Mouse (Mus musculus) ovary, adult 18-20 months (tissue): ENCODE measurements around the gene Cplx3.

Experiments used
- DNase-seq: peaks from one replicate; pipeline ENCODE4 v3.0.0; 2022; ENCODE audit warnings: low spot score, mixed read lengths

Cplx3 gene

DNA sequence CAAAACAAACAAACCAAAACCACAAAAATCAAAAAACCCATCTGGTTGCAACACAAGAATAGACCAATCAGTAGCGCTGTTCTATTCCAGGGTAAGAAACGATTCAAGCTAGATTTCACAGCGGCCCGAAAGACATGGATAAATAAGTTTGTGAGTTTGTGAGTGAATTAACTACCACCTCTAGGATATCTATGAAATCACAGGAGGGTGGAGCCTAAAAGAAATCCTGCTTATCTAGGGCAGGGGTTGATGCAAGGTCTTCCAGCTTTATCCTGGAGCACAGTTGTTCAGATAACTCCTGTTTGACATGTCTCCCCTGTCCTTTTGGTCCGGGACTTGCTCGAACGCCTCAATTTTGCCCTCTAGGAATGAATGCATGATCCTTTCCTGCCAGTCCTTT lies 45.8 kb downstream of the Cplx3 start:
- DNase-seq: no peak

DNA sequence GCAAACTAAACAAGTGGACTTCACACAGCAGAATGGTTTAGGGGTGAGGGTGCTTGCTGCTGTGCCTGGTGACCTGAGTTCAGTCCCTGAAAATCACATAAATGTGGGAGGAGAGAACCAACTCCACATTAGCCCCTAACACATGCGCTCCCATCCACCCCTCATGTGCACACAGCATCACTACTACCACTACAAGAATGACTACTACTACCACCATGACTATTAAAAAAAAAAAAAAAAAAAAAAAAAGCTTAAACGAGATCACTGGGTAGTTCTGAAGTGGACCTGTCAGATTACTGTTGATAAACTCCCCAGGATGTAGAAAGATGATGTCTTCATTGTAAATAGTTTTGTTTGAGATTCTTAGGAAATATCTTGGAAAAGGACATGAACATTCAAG lies 46.5 kb downstream of the Cplx3 start:
- no peak for DNase-seq

DNA sequence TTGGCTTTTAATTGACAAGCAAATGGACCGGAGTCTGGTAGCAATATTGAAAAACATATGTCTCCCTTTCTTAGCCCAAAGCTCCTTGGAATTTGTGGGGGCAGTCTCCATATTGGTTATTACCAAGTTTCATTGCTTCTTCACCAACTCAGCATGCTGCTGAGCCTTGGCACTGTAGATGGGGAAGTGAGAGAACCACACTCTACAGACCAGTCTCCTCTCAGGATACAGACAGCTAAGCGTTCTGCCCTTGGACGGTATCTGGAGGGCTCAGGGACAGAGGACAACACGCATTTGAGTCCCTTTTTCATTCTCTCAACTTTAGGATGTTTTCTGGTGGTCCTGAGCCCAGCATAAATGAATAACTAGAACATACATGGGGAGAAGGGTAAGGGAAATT lies 47.5 kb downstream of the Cplx3 start:
- DNase-seq: no peak

GRCm38 (mm10) chr9:57557215-57557614 lies 48.9 kb downstream of the Cplx3 start:
- DNase-seq: no peak

GRCm38 (mm10) chr9:57554753-57555152 lies 51.3 kb downstream of the Cplx3 start:
- DNase-seq: no peak

DNA sequence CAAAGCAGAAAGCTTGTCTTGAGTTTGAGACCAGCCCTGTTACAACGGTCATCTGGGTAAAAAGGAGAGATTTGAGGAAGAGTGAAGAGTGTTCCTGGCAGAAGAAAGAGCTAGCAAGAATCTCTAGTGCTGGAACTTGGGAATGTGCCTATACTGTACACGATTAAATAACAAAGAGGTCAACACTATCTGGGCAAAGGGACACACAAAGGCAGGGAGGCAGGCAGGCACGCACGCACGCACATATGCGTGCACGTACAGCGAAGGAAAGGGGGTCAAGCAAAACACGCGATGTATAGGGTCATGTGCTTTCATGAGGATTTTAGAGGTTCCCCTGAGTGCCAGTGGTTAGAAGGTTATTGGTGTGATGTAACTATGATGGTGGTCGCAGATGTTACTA lies 53.0 kb downstream of the Cplx3 start:
- no peak for DNase-seq

GRCm38 (mm10) chr9:57552139-57552887 lies 53.8 kb downstream of the Cplx3 start, which contains the start of gene Mpi:
Gene Mpi (minus strand): TSS chr9:57552763.
- peak; percentile 40 for DNase-seq

DNA sequence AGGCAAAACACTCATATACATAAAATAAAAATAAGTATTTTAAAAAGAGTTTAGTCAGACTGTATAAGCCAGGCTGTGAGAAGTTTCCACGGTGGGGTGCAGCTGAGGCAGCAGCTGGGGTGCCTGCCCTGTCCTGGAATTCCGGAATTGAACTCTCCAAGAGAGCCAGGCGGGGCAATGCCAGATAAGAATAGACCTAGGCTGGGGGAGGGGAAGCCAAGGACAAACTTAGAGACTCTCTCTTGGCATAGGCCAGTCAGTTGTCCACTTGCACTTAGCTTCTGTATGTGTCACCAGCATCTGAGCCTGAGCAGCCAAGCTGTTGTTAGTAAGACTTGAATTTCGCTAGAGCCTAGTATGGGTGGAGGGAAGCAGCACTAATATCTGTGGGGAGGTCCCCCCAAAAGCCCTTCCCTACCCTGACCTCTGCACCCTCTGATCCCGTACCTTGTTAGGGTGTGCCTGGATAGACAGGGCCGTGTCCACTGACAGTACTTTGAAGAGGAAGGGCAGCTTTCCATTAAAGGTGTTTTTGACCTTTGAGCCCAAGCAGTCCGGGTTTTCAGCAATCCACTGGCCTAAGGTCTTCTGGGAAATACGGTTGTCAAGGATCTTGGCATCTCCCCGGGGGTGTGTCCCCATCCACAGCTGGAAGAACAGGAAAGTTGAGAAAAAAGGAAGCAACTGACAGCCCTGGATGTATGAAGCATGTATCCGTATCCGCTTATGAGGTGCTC lies 55.8 kb downstream of the Cplx3 start:
- peak; percentile 39 for DNase-seq
